Mouse (Mus musculus): ENCODE results near the gene Cyp2d22.
"Not testable (repeated sequence)": the region's sequence is repeated elsewhere in the genome, so short reads cannot be mapped to it uniquely, and the experiment has no call there.

Cyp2d22 gene

GRCm38 (mm10) chr15:82379871-82380713 is at the start of gene Cyp2d22:
Cyp2d22 (minus strand) TSS chr15:82380260.
- in situ Hi-C loops (cut with MboI, MseI), result no loop called here

DNA sequence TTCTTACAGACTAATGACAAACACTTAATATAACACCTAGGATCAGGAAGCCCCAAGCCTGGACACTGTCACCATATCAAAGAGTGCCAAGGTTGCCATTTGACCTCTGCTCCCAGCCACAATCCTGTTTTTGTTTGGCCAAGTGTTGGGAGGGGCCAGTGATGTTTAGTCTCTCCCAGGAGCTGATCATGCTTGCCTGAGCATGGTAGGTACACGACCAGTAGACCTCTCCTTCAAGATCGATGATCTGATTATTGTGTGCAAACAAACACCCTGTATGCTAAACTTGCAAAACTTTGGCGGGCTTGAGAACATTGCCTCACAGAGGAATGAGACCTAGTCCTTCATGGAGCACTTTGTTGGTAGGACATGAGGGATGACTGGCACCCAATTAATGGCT is 43.4 kb upstream of the Cyp2d22 start:
- in situ Hi-C loops (cut with MboI, MseI), result no loop called here

- in situ Hi-C loops (cut with MboI, MseI), result no loop called here
These were observed 42.9 kb upstream of the Cyp2d22 start for GRCm38 (mm10) chr15:82422935-82423334.

GRCm38 (mm10) chr15:82418616-82419015 is 38.6 kb upstream of the Cyp2d22 start:
- in situ Hi-C loops (cut with MboI, MseI), result no loop called here

- in situ Hi-C loops (cut with MboI, MseI), result no loop called here
These were observed 37.0 kb upstream of the Cyp2d22 start for GRCm38 (mm10) chr15:82416797-82417789.

GRCm38 (mm10) chr15:82407536-82407935 is 27.5 kb upstream of the Cyp2d22 start:
- in situ Hi-C loops (cut with MboI, MseI), result no loop called here

GRCm38 (mm10) chr15:82406981-82407380 is 26.9 kb upstream of the Cyp2d22 start, which contains the start of gene Cyp2d10:
Cyp2d10 (minus strand) TSS chr15:82407195.
- in situ Hi-C loops (cut with MboI, MseI), result no loop called here

DNA sequence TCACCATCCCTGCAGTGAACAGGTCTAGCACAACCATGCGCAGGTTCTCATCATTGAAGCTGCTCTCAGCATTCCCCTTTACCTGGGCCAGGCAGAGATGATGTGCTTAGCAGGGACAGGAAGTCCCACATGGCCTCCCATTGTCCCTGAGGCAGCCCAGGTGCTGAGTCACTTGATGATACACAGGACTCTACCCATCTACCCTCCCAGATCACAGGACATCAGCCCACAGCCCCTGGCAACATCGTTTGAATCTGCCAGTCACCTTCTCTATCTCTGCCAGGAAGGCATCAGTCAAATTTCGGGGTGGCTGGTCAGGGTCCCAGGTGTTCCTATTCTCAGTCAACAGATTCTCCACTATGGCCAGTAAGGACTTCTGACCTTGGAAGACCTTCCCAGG is 24.1 kb upstream of the Cyp2d22 start:
- in situ Hi-C loops (cut with MboI, MseI), result no loop called here

- in situ Hi-C loops (cut with MboI, MseI), result no loop called here
These were observed 23.5 kb upstream of the Cyp2d22 start for GRCm38 (mm10) chr15:82403606-82404005.

DNA sequence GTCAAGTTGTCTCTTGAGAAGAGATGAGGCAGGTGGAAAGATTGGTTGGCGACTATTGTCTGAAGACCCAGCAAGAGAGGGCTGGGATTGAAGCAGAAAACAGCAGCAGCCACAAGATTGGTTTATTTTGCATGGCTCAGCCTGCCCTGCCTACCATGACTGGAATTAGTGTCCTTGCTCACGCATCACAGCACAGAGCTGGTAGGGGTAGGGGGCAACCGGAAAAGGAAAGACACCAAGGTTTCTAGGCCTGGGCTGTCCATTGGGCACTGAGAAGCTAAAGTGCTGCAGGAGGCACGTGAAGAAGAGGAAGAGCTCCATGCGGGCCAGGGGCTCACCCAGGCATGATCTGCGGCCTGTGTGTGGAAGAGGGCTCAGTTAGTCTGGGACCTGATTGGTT is 22.7 kb upstream of the Cyp2d22 start:
- in situ Hi-C loops (cut with MboI, MseI), result no loop called here

GRCm38 (mm10) chr15:82402106-82402505 is 22.0 kb upstream of the Cyp2d22 start:
- in situ Hi-C loops (cut with MboI, MseI), result no loop called here

DNA sequence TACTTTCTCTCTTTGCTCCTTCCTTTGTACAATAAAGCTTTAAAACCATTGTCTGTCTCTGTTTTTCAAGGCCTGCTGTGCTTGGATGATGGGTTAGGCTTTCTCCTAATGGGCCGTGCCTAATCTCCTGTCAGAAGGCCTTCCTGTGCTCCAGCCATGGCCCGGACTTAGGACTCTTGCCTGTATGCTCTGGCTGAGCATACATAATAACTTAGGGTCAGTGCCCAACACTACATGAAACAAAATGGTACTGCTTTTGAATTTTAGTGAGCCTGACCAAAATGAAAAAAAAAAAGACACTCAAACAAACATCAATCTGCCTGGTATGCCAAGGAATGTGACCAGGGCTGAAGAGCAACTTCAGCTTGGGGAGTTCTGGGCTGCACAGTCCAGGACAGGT is 21.5 kb upstream of the Cyp2d22 start:
- in situ Hi-C loops (cut with MboI, MseI), result no loop called here

GRCm38 (mm10) chr15:82395955-82396354 is 15.9 kb upstream of the Cyp2d22 start:
- in situ Hi-C loops (cut with MboI, MseI), result not testable (repeated sequence)

- in situ Hi-C loops (cut with MboI, MseI), result loop anchor here (5.0 kb wide), 1 partner anchor 58 kb away; no protein-coding TSS in a partner anchor
These were observed 13.9 kb upstream of the Cyp2d22 start, which contains the start of gene Cyp2d11 for GRCm38 (mm10) chr15:82393922-82394321. Cyp2d11 (minus strand) TSS chr15:82394022.

DNA sequence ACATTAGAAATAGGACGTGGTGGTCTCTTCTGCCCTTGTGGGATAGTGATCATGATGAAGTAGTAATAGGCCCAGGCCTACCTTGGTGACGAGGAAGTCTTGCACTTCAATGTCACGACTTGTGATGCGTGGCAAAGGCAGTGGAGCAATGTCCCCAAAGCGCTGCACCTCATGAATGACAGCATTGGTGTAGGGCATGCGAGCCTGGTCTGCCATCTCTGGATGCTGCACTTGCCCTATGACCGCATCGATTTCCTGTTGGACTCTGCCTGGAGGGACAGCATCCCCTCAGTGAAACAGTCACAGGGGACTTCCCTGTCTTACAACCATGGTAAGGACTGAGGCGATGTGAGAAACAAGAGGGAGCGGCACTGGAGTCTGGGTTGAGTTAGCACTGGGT is 9.9 kb upstream of the Cyp2d22 start:
- in situ Hi-C loops (cut with MboI, MseI), result loop anchor here (5.0 kb wide), 1 partner anchor 62 kb away; no protein-coding TSS in a partner anchor

GRCm38 (mm10) chr15:82385729-82386128 is 5.7 kb upstream of the Cyp2d22 start:
- in situ Hi-C loops (cut with MboI, MseI), result no loop called here

GRCm38 (mm10) chr15:82382441-82382840 is 2.4 kb upstream of the Cyp2d22 start:
- in situ Hi-C loops (cut with MboI, MseI), result no loop called here

DNA sequence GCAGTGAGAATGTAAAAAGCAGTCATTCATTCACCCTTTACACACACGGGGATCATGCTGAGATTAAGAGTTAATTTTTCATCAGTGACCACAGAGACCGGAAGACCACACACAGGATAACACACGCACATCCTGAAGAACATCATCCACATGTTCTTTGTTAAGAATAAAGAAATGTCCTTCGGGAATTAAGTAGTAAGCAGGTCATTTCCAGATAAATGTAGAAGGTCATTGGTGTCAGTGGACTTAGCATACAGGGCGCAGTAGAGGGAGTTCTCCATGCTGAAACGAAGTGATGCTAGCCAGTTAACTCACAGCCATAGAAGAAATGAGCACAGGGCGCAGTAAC is 628 bp upstream of the Cyp2d22 start:
- in situ Hi-C loops (cut with MboI, MseI), result no loop called here

DNA sequence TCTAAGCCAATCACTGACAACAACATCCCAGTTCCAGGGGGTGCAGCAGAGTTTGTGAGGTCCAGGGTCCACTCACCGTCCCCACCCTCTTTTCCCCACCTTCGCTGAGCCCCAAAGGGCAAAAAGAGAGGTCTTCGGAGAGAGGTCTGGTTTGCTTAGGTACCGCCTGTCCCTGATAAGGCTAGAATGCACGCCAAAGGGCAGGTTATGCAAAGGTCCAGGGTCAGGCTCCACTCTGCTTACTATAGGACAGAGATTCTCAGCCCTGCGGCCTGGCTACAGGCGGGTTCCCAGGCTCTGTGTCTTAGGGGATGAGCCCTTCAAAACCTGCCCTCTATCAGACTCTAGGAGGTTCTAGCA is 569 bp downstream of the Cyp2d22 start:
- in situ Hi-C loops (cut with MboI, MseI), result no loop called here

DNA sequence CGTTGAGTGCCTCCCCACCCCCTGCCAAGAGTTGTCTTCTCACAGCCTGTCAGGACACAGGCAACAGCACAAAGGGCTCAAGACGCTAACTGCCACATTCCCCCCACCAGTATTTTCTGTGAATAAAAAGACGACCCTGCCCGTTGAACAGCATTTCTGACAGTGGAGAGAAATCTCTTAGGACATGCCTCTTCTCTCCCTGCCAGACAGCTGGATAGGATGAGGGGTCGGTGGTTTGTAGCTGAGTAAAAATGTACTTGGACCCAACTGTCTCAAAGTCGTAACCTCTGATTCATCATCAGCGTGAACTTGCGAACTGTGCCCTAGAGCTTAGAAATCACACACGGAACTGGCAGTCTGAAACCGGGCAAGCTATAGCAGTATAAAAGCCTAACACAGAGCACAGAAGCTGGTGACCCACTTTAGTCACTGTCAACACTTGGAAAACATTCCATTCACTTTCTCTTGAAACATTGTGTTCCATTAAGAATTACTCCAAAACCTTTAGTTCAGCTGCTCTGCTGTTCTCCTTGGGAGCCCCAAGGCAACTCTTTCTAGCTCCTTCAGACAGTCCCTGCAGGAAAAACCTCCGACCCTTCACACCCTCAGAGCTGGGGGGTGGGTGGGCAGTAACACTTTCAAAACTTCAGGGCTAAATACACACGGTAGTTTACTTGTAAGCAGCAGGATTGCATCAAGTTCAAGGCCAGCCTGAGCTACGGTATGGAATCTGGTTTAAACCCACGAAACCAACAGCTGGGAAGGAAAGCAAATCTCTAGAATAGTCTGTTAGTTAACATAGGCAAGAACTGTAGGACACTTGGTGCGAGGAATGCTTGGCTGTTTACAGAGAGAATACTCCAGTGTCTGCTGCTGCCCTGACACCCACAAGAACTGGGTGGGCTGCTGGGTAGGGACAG is 1.5 kb downstream of the Cyp2d22 start:
- in situ Hi-C loops (cut with MboI, MseI), result no loop called here

DNA sequence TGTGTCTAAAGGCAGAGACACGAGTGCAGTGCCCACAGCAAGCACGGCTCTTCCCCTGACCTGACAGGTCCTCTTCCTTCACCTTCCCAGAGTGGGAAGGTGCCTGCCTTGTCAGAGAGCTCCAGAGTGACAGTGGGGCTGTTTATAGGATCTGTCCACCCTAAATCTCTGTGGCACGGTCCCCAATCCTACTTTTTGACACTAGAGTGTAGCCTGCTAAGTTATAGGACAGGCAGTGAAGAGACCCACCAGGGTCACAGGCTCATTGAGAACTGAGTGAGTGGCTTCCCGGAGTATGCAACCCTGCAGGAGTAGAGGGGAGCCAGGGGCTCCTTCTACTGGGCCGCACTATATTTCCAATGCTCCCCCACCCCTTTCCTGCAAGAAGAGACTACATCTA is 2.4 kb downstream of the Cyp2d22 start:
- in situ Hi-C loops (cut with MboI, MseI), result no loop called here

Measured in T-helper 17 cell (primary cell).